Mouse (Mus musculus): ENCODE measurements around the gene Kcnmb3. TPM values are rescaled to one million over a fixed set of nuclear protein-coding genes. Genes with fewer than 3 reads are reported as not detected.

The Kcnmb3 gene
- total RNA-seq, 4 experiments from 2014 or later: not detected

DNA sequence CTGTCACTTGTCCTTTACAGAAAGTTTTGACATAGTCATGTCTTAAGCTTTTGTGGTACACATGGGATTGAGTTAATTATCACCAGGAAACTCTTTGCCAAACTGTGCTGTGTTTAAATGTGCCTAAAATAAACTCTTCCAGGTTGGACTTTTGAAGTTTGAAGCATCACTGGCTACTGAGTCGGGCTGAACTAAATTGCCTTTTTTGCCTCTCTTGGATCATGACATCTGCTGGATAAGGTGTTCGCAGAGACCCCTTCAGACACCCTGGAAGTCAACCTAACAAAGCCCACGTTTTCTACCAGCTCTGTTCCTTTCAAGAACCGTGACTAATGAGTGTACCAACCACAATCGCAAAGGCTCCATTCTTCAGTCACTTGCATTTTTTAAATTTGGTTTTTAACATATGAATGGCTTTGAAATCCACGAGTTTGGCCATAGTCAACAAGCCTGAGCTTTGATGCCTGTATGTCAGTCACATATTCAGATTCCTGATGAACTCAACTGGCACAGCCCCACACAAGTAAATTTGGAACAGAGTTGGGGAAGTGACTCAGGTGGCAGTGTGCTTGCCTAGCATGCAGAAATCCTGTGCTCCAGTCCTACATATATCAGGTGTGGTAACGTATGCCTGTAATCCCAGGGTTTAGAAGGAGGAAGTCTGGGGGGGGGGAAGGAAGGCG, 3.2 kb upstream of the Kcnmb3 start:
- no peak for DNase-seq (ENCODE audit: low spot score)

DNA sequence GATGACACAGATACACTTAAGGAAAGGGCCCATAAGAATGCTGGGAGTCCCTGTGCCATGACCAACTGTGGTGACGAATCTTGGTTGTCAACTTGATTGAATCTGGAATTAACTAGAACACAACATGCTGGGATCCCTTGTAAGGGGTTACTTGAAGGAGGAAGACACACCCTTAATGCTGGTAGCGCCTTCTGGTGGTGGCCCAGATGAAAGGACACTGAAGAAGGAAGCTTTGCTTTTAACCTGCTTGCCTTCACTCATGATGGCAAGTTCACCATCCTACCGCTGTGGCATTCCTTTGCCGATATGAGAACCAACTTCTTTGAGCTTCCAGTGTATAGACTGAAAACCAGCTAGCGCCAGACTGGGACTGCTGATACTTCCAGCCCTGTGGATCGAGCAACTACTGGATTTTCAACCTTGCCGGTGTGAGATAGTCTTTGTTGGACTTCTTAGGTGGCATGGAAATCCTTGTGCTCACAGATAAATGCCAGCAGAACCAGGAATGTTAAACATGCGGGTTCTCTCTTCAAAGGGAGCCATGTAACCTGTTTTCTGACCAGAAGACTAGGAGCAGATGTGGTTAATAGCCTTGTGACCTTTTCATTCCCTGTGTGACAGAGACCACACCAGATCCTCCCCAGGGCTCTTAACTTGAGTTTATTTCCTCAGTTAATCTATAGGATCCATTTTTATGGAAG, 2.5 kb upstream of the Kcnmb3 start:
- no peak for DNase-seq (ENCODE audit: low spot score)

DNA sequence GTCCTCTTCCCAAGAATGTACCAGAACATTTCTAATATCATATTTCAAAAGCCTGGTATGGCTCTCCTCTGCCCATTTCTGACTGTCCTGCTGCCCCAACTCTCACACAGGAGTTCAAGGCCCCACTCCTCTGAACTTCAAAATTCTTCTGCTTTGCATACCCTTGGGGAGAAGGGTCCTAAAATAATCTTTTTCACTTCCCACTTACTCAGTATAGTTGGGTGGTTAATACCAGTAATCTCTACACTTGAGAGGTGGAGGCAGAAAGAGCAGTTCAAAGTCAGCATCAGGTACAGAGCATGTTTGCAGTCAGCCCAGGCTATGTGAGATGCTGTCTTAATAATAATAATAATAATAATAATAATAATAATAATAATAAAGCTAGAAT, 1.1 kb downstream of the Kcnmb3 start:
- DNase-seq (ENCODE audit: low spot score): no peak

DNA sequence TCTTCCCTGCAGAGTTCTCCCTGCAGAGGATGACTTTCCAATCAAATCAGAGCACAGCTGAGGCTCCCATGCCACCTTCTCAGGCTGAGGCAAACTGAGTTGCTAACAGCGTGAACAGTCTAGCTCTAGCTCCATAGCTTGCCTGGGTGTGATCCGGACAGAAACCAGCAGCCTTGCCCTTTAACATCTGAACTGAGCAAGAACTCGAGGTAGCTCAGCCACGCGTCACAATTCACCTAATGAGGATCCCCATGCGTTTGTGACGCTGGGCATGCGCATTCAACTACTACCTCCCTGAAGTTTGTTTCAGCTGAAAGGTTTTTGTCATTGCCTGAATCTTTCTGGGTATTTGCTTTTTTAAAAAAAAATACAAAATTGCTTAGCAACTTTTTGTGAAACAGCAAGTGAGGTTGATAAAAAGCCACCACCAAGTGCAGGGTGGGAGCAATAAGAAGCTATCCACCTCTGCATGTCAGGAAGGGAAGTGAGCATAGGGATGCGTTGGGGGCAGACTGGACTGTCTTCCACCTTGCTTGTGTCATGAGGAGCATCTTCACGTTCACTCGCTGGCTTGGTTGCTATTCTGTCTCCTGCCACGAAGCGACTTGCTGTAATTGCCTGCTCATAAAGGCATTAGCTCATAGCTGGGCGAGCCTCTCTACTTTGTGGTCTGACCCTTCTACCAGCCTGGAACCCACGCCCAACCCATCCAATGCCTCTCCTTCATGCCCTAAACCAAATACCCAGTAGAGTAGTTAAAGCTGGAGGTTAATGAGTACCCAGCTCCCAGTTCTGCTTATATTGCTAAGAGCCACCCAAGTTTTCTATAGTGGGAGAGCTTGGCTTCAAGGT, 1.7 kb downstream of the Kcnmb3 start:
- no peak for DNase-seq (ENCODE audit: low spot score)

DNA sequence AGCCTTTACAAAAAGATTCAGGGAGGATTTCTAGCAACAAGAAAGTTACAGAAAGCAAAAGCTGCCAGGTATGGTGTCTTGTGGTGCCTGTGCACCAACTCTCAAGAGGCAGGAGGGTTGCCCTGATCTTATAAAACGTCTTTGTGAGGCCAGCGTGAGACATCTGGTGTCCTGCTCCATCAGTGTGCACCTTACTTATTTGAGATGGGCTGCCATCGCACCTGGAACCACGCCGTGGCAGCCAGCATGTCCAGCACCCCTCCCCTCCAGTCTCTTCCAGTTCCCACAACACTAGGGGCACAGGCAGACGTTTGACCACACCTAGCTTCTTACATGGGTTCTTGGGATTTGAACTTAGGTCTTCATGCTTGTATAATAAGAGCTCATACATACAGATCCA, 3.9 kb downstream of the Kcnmb3 start:
- DNase-seq (ENCODE audit: low spot score): no peak

DNA sequence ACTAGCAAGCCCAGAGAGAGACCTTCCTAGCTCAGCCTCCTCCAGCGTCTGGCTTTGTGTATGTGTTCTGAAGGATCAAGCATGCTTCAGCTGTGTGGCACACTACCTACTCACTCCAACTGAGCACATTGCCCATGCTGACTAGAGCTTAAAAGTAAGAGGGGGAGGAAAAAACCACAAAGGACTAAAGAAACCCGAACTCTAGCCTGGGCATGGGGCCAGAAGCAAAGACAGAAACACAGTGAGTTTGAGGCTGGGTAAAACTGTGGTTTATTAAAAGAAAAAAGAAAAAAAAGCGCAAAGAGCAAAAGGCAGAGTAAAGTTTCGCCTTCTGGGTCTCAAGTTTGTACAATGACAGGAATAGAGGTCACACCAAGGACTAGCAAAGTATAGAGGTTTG, 5.5 kb downstream of the Kcnmb3 start:
- no peak for DNase-seq (ENCODE audit: low spot score)

DNA sequence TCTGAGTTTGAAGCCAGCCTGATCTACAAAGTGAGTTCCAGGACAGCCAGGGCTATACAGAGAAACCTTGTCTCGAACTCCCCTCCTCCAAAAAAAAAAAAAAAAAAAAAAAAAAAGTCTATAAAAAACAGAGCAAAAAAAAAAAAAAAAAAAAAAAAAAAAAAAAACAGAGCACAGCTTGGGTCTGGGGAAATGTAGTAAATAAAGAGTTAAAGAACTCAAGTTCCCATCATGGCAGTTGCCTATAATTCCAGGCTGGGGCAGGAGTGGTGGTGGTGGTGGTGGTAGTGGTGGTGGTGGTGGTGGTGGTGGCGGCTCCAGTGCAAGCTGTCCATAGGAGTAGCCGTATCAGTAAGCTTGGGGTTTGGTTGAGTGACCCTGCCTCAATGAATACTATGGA, 9.0 kb downstream of the Kcnmb3 start:
- no peak for DNase-seq (ENCODE audit: low spot score)

DNA sequence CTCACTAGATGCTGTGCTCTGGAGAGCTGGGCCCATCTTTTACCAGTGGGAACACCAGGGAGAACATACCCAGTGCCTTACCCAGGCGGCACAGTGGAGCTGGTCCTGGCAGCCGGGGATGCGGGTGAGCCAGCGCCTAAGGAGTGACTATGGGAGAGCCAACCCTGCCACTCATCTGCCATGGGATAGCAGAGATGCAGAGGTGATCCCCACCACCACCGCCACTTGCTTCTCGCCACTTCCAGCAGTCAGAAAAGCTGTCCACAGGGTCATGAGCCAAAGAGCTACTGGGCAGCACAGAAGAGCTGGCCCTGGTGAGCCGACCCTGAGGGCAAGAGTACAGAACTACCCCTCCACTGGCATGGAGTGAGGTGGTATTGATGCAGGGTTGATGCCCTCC, 12.1 kb downstream of the Kcnmb3 start:
- DNase-seq (ENCODE audit: low spot score): no peak

DNA sequence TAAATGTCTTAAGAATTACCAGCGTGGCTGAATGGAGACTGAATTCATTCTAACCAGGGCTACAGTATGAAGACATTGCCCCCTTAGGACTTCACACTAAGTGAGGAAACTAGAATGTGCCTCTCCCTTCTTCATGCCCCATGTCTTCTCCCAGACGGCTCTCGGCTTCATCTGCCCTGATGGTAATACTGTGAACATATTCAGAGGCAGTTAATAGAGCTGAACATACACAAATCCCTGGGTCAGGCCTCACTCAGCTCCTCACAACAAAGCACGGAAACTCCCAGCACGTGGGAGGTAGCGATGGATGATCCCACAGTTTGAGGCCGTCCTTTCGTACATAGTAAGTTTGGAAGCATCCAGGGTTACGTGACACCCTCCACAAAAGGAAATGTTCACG, 18.8 kb downstream of the Kcnmb3 start:
- DNase-seq (ENCODE audit: low spot score): no peak

DNA sequence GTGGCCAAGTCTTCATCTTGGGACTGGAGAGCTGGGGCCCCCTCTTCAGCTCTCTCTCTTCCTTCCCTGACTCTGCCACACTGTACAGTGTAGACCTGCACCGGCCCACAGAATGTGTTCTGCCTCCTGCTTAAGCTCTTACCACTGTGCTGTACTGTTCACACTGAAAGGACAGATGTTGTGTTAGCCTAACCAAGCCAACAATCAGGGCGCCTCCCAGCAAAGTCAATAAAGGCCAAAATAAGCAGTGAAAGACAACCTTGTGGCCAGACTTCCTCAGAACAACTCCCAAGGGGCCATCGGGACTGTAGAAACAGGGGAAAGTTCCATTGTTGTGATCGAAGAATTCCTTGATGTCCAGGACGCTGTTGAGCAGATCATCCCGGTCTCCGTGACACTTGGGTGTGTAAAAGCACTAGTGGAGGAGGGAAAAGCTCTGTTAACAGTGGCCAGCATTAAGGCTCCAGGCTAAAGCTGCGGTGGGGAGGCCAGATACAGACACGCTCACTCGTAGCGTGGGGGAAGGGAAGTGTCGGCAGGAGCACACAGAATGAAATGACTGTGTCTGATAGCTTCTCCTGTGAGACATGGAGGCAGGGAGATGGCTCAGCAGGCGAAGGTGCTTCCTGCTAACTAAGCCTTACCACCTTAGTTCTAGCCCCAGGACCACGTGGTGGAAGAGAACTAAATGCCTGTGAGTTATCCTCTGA, 19.7 kb downstream of the Kcnmb3 start:
- peak; percentile 40 for DNase-seq (ENCODE audit: low spot score)

DNA sequence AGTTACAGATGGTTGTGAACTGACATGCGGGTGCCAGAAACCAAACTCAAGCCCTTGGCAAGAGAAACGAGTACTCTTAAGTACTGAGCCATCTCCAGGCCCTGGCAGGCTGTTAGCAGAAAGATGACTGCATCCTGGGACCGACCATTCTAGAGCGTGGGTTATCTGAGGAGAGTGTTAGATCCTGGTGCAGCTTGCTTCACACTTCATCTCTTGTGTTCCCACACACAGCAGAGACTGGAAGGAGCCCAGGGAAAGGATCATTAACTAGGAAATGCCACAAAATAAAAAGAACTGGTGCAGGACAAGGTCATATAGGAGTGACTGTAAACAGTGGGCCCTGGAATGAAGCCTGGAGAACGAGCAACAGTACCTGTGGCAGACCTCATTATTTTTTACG, 20.9 kb downstream of the Kcnmb3 start:
- no peak for DNase-seq (ENCODE audit: low spot score)

DNA sequence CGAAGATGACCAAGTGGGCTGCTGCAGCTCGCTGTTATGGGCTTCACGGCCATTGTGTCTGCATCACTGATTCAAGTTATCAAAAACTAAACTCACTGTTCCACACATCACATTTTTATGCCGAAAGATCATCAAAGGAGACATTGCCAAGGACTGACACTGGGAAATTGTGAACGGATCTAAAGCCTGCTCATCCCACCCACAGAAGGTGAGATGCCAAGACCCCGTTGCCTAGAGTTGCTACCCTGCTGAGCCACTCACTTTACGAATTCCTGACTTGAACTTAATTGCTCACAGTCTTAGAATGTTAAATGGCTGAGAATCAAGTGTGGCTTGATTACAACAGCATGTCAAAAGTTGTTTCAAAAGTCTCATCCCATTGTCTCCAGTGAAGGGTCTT, 21.6 kb downstream of the Kcnmb3 start:
- DNase-seq (ENCODE audit: low spot score): no peak

DNA sequence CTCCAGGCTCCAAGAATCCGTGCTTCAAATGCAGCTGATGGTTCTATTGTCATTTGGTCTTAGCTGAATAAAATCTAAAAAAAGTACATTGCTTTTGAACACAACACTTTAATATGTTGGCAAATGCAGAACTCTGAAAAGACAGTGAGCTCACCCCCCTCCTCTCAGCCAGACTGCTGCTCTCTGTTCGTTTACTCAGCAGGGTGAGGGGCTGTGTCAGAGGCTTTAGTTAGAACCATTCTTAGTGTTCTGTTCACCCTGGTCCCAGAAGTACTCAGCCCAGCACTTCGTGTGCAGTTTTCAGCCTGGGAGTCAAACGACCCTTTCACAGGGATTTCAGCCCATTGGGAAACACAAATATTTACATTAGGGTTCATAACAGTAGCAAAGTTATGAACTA, 23.6 kb downstream of the Kcnmb3 start:
- no peak for DNase-seq (ENCODE audit: low spot score)

DNA sequence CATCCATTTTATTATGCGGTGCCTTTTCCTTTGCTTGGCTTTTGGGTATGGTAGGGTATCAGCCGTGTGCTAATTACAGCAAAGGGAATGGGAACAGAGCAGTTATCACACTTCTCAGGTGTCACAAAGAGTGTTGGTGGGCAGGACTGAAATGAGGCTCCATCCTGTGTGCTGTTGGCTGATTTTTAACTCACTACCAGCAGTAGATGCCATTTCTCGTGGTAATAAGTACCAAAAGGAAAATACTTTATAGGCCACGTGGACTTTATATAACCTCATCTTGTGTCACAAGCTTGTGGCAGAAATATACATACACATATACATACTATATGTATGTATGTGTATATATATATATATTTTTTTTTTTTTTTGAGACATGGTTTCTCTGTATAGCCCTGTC, 24.7 kb downstream of the Kcnmb3 start:
- no peak for DNase-seq (ENCODE audit: low spot score)

DNA sequence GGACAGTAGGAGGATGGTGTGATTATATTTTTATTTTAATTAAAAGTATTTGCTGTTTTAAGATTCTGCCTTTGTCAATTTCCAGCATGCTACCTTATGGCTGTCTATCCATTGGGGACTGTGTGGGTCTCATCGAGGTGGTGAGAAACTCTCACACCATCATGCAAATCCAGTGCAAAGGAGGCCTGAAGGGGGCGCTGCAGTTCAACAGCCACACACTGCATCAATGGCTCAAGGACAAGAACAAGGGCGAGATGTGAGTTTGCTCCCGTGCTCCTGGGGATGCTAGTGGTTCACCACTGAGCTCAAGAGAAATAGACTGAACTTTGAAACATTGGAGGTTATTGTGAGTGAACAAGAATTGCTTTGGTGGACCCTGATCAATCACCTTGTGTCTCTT, 32.3 kb downstream of the Kcnmb3 start:
- DNase-seq (ENCODE audit: low spot score): no peak

DNA sequence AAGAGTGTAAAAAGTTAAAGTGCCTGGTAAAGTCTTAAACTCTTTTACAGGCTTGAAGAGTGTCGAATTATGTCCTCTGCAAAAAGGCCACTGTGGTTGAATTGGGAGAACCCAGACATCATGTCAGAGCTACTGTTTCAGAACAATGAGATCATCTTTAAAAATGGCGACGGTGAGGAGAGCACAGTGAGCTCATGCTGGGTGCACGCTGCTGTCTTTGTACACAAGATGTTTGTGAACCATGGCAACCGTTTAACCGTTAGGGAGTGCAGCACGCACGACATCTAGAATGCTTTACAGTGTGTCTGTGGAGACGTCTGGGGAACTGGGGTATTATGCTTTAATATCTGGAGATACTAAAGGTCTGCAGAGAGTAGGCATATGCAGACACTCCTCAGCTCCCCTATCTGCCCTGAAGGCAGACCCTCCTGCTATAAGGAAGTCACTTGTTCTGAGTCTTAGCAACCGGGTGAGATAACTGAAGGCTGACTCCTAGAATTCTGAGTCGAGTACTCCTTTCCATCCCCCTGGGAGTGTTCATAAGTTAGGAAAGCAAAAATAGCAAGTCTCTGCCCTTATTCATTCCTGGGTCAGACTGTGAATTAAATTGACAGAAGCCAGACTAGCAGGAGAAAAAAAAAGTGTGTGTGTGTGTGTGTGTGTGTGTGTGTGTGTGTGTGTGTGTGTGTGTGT, 37.6 kb downstream of the Kcnmb3 start:
- peak; percentile 36 for DNase-seq (ENCODE audit: low spot score)

DNA sequence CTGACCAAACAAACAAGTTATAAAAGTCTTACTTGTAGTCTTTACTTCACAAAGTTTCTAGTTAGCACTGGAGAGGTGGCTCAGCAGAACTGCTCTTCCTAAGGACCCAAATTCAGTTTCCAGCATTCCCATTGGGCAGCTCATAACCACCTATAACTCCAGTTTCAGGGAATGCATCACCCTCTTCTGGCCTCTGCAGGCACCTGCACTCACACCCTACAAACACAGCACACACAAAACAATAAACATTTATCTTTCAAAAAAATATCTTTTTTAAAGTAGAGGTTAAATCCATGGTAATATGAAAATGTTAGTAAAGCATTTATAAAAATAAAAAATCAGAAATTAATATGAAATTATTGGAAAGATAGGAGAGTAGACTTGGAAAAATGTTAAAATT, 50.3 kb downstream of the Kcnmb3 start:
- no peak for DNase-seq (ENCODE audit: low spot score)

DNA sequence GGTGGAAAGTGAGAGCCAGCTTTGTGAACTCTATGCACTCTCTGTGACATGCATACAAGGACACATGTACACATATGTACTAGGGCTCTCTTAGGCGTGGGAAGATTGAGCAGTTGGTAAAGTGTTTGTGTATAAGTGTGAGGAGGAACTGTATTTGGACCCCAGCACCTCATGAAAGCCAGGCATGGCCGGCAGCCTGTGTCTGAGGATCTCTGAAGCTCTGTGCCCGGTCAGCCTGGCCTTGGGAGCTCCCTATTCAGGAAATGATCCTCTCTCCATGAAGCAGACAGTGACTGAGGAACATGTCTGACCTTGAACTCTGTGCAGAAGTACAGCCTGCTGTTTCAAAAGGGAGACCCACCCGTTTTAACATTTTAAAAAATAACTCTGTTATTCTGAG, 53.3 kb downstream of the Kcnmb3 start:
- DNase-seq (ENCODE audit: low spot score): no peak

DNA sequence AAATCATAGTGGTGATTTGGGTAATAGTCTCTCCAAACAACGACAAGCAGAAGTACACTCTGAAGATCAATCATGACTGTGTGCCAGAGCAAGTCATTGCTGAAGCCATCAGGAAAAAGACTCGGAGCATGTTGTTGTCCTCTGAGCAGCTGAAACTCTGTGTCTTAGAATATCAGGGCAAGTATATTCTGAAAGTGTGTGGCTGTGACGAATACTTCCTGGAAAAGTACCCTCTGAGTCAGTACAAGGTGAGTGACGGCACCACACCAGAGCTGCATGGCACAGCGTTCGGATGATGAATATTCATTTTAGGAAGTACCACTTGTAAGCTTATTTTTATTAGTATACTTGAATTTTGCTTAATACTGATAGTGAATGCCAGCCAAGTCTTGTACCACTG, 54.2 kb downstream of the Kcnmb3 start:
- DNase-seq (ENCODE audit: low spot score): no peak

DNA sequence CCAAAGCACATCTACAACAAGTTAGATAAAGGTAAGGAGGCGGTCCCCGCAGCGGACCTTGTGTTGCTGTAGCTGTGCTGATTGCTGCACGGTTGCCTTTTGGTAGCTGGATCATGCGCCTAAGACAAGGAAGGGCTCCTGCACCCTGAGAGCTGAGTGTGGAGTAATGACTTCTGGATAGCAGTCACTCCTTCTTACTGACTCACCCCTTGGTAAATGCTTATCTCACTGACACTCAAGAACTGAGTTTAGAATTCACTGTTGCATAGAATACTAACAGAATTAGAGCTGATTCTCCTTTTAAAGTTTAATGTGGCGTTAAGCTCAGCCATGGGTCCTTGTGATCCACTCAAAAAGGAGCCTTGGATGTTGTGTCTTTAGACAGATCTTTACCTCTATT, 54.7 kb downstream of the Kcnmb3 start:
- no peak for DNase-seq (ENCODE audit: low spot score)

DNA sequence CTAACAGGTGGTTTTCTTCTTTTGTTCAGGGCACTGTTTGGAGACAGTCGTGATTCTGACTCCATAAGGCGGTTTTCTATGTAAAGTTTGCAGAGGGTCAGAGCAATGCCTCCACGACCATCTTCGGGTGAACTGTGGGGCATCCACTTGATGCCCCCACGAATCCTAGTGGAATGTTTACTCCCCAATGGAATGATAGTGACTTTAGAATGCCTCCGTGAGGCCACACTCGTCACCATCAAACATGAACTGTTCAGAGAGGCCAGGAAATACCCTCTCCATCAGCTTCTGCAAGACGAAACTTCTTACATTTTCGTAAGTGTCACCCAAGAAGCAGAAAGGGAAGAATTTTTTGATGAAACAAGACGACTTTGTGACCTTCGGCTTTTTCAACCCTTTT, 55.9 kb downstream of the Kcnmb3 start:
- DNase-seq (ENCODE audit: low spot score): no peak

DNA sequence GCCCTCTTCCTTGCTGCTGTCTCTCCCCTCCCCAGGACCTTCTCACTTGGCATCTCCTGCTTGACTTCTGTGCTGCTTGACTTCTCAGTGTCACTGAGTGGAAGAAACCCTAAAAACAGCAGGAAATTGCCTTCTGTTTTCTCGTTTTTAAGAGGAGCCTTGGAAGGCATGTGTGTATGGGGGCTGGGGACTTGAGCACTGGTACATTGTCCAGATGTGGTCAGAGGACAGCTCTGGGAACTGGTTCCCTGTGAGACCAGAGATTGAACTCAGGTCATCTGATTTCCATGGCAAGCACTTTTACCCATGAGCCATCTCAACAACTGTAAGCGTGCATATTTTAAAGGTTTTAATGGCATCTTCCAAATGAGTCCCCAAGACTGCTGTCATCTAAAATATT, 58.0 kb downstream of the Kcnmb3 start:
- DNase-seq (ENCODE audit: low spot score): no peak
